In genomic region chr6:72940493-72940892, GRCm38 (mm10) we compare ENCODE assay signal across 9 mouse cellular contexts. TPM values are rescaled to one million over a fixed set of nuclear protein-coding genes. Genes with fewer than 3 reads are reported as not detected.
DNase-seq lines count a peak whose midpoint lies in the region; ATAC-seq and TF ChIP-seq lines count a peak whose summit lies in the region.
"Had no signal": no experiment of that assay in that cellular context is flagged by ENCODE, and none has a peak within 500 bp of the region (broad histone marks: within the 10 kb centered on the region; RNA-seq: fewer than 3 reads in every experiment).

No protein-coding gene starts in this region.

- H3K9me3 ChIP-seq in forebrain, postnatal 0 days (ENCODE audit: low read length), result no peaks in the 10 kb centered on the region
- no peaks in the 10 kb centered on the region for H3K9me3 ChIP-seq in limb, embryonic 11.5 days (ENCODE audit: control insufficient read depth, low read length)
- H3K9me3 ChIP-seq in neural tube, embryonic 11.5 days (ENCODE audit: control insufficient read depth, low read length), result no peaks in the 10 kb centered on the region
- H3K9me3 ChIP-seq: embryonic facial prominence, embryonic 13.5 days had no signal

- ATAC-seq in forebrain, postnatal 0 days, result peak; percentile 63; the same call in 1 of the 2 replicates
- ATAC-seq in limb, embryonic 11.5 days (ENCODE audit: insufficient number of reproducible peaks, low FRiP score, low TSS enrichment, low read depth), result no peak
- no peak for ATAC-seq in neural tube, embryonic 11.5 days (ENCODE audit: insufficient read depth, low FRiP score, low TSS enrichment)

- TF ChIP-seq CTCF in forebrain, postnatal 0 days (IDR thresholded peaks at IDR 0.05; ENCODE audit: low read depth), result peak; percentile 92
- TF ChIP-seq CTCF in thymus, adult 2 months (IDR thresholded peaks at IDR 0.05; ENCODE audit: borderline replicate concordance, control insufficient read depth, extremely low read depth, insufficient read depth, low read length, poor library complexity), result no peak

- H3K4me2 ChIP-seq in forebrain, postnatal 0 days (ENCODE audit: low read depth), result no peak overlapping the region
- no peak overlapping the region for H3K4me2 ChIP-seq in limb, embryonic 11.5 days (ENCODE audit: low read depth, severe bottlenecking)
- no peak overlapping the region for H3K4me2 ChIP-seq in neural tube, embryonic 11.5 days (ENCODE audit: low read depth)
- H3K4me2 ChIP-seq: embryonic facial prominence, embryonic 13.5 days had no signal

- no peaks in the 10 kb centered on the region for H3K36me3 ChIP-seq in forebrain, postnatal 0 days (ENCODE audit: insufficient read depth)
- no peaks in the 10 kb centered on the region for H3K36me3 ChIP-seq in limb, embryonic 11.5 days (ENCODE audit: control insufficient read depth, insufficient read depth, low read length)
- no peaks in the 10 kb centered on the region for H3K36me3 ChIP-seq in neural tube, embryonic 11.5 days (ENCODE audit: control insufficient read depth, insufficient read depth, low read length)
- no peaks in the 10 kb centered on the region for H3K36me3 ChIP-seq in thymus, adult 2 months (ENCODE audit: control insufficient read depth, insufficient read depth, low read length)
- H3K36me3 ChIP-seq: embryonic facial prominence, embryonic 13.5 days had no signal

- H3K27me3 ChIP-seq in forebrain, postnatal 0 days (ENCODE audit: insufficient read depth, low read length), result no peaks in the 10 kb centered on the region
- no peaks in the 10 kb centered on the region for H3K27me3 ChIP-seq in limb, embryonic 11.5 days (ENCODE audit: control insufficient read depth, insufficient read depth, low read length)
- H3K27me3 ChIP-seq in neural tube, embryonic 11.5 days (ENCODE audit: control insufficient read depth, insufficient read depth, low read length), result no peaks in the 10 kb centered on the region
- H3K27me3 ChIP-seq in thymus, adult 2 months (ENCODE audit: control insufficient read depth, insufficient read depth, low read length), result no peaks in the 10 kb centered on the region
- H3K27me3 ChIP-seq: embryonic facial prominence, embryonic 13.5 days had no signal

- DNase-seq in urinary bladder, postnatal 14 days (ENCODE audit: low spot score), result peak; percentile 73
- DNase-seq in urinary bladder, postnatal 10 days (ENCODE audit: low spot score), result no peak
- DNase-seq in cerebellum, adult 11-12 months, result peak; percentile 32
- peak; percentile 82 for DNase-seq in forebrain, postnatal 0 days
- DNase-seq in kidney, adult 18-20 months, result peak; percentile 70
- peak; percentile 79 for DNase-seq in limb, embryonic 11.5 days (ENCODE audit: low spot score)
- peak; percentile 51 for DNase-seq in neural tube, embryonic 11.5 days (ENCODE audit: low spot score)
- peak; percentile 72 for DNase-seq in thymus, adult 2 months

- H3K9ac ChIP-seq in forebrain, postnatal 0 days, result no peak overlapping the region
- H3K9ac ChIP-seq in limb, embryonic 11.5 days (ENCODE audit: low read length), result no peak overlapping the region
- H3K9ac ChIP-seq in neural tube, embryonic 11.5 days (ENCODE audit: low read length), result no peak overlapping the region
- H3K9ac ChIP-seq: embryonic facial prominence, embryonic 13.5 days had no signal

- H3K4me1 ChIP-seq in forebrain, postnatal 0 days (ENCODE audit: insufficient read depth), result no peaks in the 10 kb centered on the region
- no peaks in the 10 kb centered on the region for H3K4me1 ChIP-seq in limb, embryonic 11.5 days (ENCODE audit: control insufficient read depth, insufficient read depth, low read length)
- no peaks in the 10 kb centered on the region for H3K4me1 ChIP-seq in neural tube, embryonic 11.5 days (ENCODE audit: control insufficient read depth, insufficient read depth, low read length)
- H3K4me1 ChIP-seq in thymus, adult 2 months (replicated peaks; ENCODE audit: control insufficient read depth, insufficient read depth, low read length), result peaks cover 10% of the 10 kb centered on the region; the same call in 1 of the 2 replicates
- H3K4me1 ChIP-seq: embryonic facial prominence, embryonic 13.5 days had no signal

- no peak overlapping the region for H3K4me3 ChIP-seq in forebrain, postnatal 0 days (ENCODE audit: low read depth, low read length)
- H3K4me3 ChIP-seq in limb, embryonic 11.5 days (ENCODE audit: low read depth, low read length), result no peak overlapping the region
- H3K4me3 ChIP-seq in neural tube, embryonic 11.5 days (ENCODE audit: low read depth, low read length), result no peak overlapping the region
- no peak overlapping the region for H3K4me3 ChIP-seq in thymus, adult 2 months (ENCODE audit: control insufficient read depth, insufficient read depth, low read length)
- H3K4me3 ChIP-seq: embryonic facial prominence, embryonic 13.5 days had no signal

- WGBS in forebrain, postnatal 0 days, result 8% methylated on average over 3 of the region's 3 CpGs
- WGBS in limb, embryonic 11.5 days, result 9% methylated on average over 3 of the region's 3 CpGs
- 10% methylated on average over 3 of the region's 3 CpGs for WGBS in neural tube, embryonic 11.5 days
- 9% methylated on average over 3 of the region's 3 CpGs for WGBS in thymus, adult 2 months

- no peak for TF ChIP-seq POLR2A in thymus, adult 2 months (IDR thresholded peaks at IDR 0.05; ENCODE audit: control insufficient read depth, extremely low read depth, insufficient read depth, low read length, poor library complexity)

- H3K27ac ChIP-seq in forebrain, postnatal 0 days (ENCODE audit: low read depth, low read length), result no peak overlapping the region
- no peak overlapping the region for H3K27ac ChIP-seq in limb, embryonic 11.5 days (replicated peaks; ENCODE audit: low read depth, low read length)
- H3K27ac ChIP-seq in neural tube, embryonic 11.5 days (ENCODE audit: low read depth, low read length), result no peak overlapping the region
- no peak overlapping the region for H3K27ac ChIP-seq in thymus, adult 2 months (ENCODE audit: control insufficient read depth, insufficient read depth, low read length)
- H3K27ac ChIP-seq: embryonic facial prominence, embryonic 13.5 days had no signal

RNA-seq across cellular contexts. Expression of gene Tmsb10, which starts 18.1 kb away (rescaled TPM):
- total RNA-seq in forebrain, postnatal 0 days (2014; rRNA removed), result 862 and 4,132 TPM in 2 replicates
- 5,770 and 6,801 TPM in 2 replicates for polyA plus RNA-seq in forebrain, postnatal 0 days (2015; fragmentation: Nextera tagmentation; extraction: Ambion mirVana)
- polyA plus RNA-seq in limb, embryonic 11.5 days (2014; fragmentation: Nextera tagmentation; extraction: Ambion mirVana), result 3,502 and 3,578 TPM in 2 replicates
- polyA plus RNA-seq in neural tube, embryonic 11.5 days (2014; fragmentation: Nextera tagmentation; extraction: Ambion mirVana), result 3,130 and 3,517 TPM in 2 replicates
- polyA plus RNA-seq in thymus, adult 2 months (2012; rRNA removed), result 177 and 186 TPM in 2 replicates

RNA-seq across cellular contexts. Expression of gene Kcmf1, which starts 40.7 kb away (rescaled TPM):
- 80.5 and 87.7 TPM in 2 replicates for total RNA-seq in forebrain, postnatal 0 days (2014; rRNA removed)
- polyA plus RNA-seq in forebrain, postnatal 0 days (2015; fragmentation: Nextera tagmentation; extraction: Ambion mirVana), result 46.4 and 50.1 TPM in 2 replicates
- 49.8 and 52.0 TPM in 2 replicates for polyA plus RNA-seq in limb, embryonic 11.5 days (2014; fragmentation: Nextera tagmentation; extraction: Ambion mirVana)
- polyA plus RNA-seq in neural tube, embryonic 11.5 days (2014; fragmentation: Nextera tagmentation; extraction: Ambion mirVana), result 40.0 and 48.6 TPM in 2 replicates
- 162 and 190 TPM in 2 replicates for polyA plus RNA-seq in thymus, adult 2 months (2012; rRNA removed)

Comparison
In these comparisons a context has a peak if more than half of its experiments do, and no peak if none do; other contexts are left out.
1. RNA of gene Tmsb10, which starts 18.1 kb away (polyA plus RNA-seq): 5,770 to 6,801 TPM in forebrain, postnatal 0 days, 3,502 to 3,578 TPM in limb, embryonic 11.5 days and 3,130 to 3,517 TPM in neural tube, embryonic 11.5 days; 177 to 186 TPM in thymus, adult 2 months; every median in the first group is over 10 times any median in the second.